Mouse (Mus musculus): ENCODE measurements around the gene Pcdh11x. TPM values are rescaled to one million over a fixed set of nuclear protein-coding genes. Genes with fewer than 3 reads are reported as not detected.
A peak's percentile ranks its signal among the peaks of the same experiment; 100 is the strongest.
"Not testable (repeated sequence)": the region's sequence is repeated elsewhere in the genome, so short reads cannot be mapped to it uniquely, and the experiment has no call there.

Pcdh11x gene
- total RNA-seq (2021) = 1 to 10 TPM; 7.1 to 8.9 TPM

GRCm38 (mm10) chrX:120290011-120290899 lies at the start of gene Pcdh11x:
TSS of gene Pcdh11x (plus strand) at chrX:120290259.
- DNase-seq (ENCODE audit: extremely low spot score in 1 of 2, low spot score in 1 of 2) = peak; percentile 19 to 51

- no peak for DNase-seq (ENCODE audit: extremely low spot score in 1 of 2, low spot score in 1 of 2)
Measured at GRCm38 (mm10) chrX:120260089-120260488, 30.0 kb upstream of the Pcdh11x start.

GRCm38 (mm10) chrX:120285522-120285921 lies 4.5 kb upstream of the Pcdh11x start:
- no peak for DNase-seq (ENCODE audit: extremely low spot score in 1 of 2, low spot score in 1 of 2)

- peak in 1 of 2 experiments; percentile 8 for DNase-seq (ENCODE audit: extremely low spot score in 1 of 2, low spot score in 1 of 2)
Measured at GRCm38 (mm10) chrX:120287502-120287901, 2.6 kb upstream of the Pcdh11x start.

GRCm38 (mm10) chrX:120290900-120291280 lies 831 bp downstream of the Pcdh11x start:
- no peak for DNase-seq (ENCODE audit: extremely low spot score in 1 of 2, low spot score in 1 of 2)

GRCm38 (mm10) chrX:120291696-120292095 lies 1.6 kb downstream of the Pcdh11x start:
- DNase-seq (ENCODE audit: extremely low spot score in 1 of 2, low spot score in 1 of 2) = peak; percentile 4 to 12

GRCm38 (mm10) chrX:120292832-120293750 lies 3.0 kb downstream of the Pcdh11x start:
- DNase-seq (ENCODE audit: extremely low spot score in 1 of 2, low spot score in 1 of 2) = peak; percentile 14 to 28

- no peak for DNase-seq (ENCODE audit: extremely low spot score in 1 of 2, low spot score in 1 of 2)
Measured at GRCm38 (mm10) chrX:120301469-120302175, 11.6 kb downstream of the Pcdh11x start.

- not testable (repeated sequence) for DNase-seq (ENCODE audit: extremely low spot score in 1 of 2, low spot score in 1 of 2)
Measured at GRCm38 (mm10) chrX:120312995-120313394, 22.9 kb downstream of the Pcdh11x start, which contains the start of gene H2afb3. TSS of gene H2afb3 (minus strand) at chrX:120313095.

GRCm38 (mm10) chrX:120466225-120466624 lies 176.2 kb downstream of the Pcdh11x start:
- DNase-seq (ENCODE audit: extremely low spot score in 1 of 2, low spot score in 1 of 2) = no peak

- DNase-seq (ENCODE audit: extremely low spot score in 1 of 2, low spot score in 1 of 2) = no peak
Measured at GRCm38 (mm10) chrX:120486428-120486827, 196.4 kb downstream of the Pcdh11x start.

GRCm38 (mm10) chrX:120524986-120525385 lies 234.9 kb downstream of the Pcdh11x start:
- DNase-seq (ENCODE audit: extremely low spot score in 1 of 2, low spot score in 1 of 2) = no peak

- DNase-seq (ENCODE audit: extremely low spot score in 1 of 2, low spot score in 1 of 2) = no peak
Measured at GRCm38 (mm10) chrX:120599309-120599708, 309.2 kb downstream of the Pcdh11x start.

GRCm38 (mm10) chrX:120618460-120618859 lies 328.4 kb downstream of the Pcdh11x start:
- no peak for DNase-seq (ENCODE audit: extremely low spot score in 1 of 2, low spot score in 1 of 2)

- not testable (repeated sequence) for DNase-seq (ENCODE audit: extremely low spot score in 1 of 2, low spot score in 1 of 2)
Measured at GRCm38 (mm10) chrX:120670236-120670635, 380.2 kb downstream of the Pcdh11x start.

GRCm38 (mm10) chrX:120734144-120734543 lies 444.1 kb downstream of the Pcdh11x start:
- DNase-seq (ENCODE audit: extremely low spot score in 1 of 2, low spot score in 1 of 2) = no peak

- DNase-seq (ENCODE audit: extremely low spot score in 1 of 2, low spot score in 1 of 2) = no peak
Measured at GRCm38 (mm10) chrX:120735792-120736191, 445.7 kb downstream of the Pcdh11x start.

GRCm38 (mm10) chrX:120944556-120944955 lies 654.5 kb downstream of the Pcdh11x start:
- DNase-seq (ENCODE audit: extremely low spot score in 1 of 2, low spot score in 1 of 2) = no peak

Data from layer of hippocampus, postnatal 25 days (tissue).